Mouse (Mus musculus) layer of hippocampus, adult 9-11 months (tissue): ENCODE measurements around the gene Cdkl2.

Source experiments
- DNase-seq: peaks from one replicate; pipeline ENCODE4 v3.0.0; 2022

The Cdkl2 gene

GRCm38 (mm10) chr5:91991191-91991937 is 52.3 kb downstream of the Cdkl2 start:
- no peak for DNase-seq

GRCm38 (mm10) chr5:91989261-91989660 is 54.4 kb downstream of the Cdkl2 start:
- no peak for DNase-seq

- no peak for DNase-seq
Observed at GRCm38 (mm10) chr5:91987799-91988198, 55.9 kb downstream of the Cdkl2 start.

GRCm38 (mm10) chr5:91987236-91987635 is 56.4 kb downstream of the Cdkl2 start, which contains the start of gene Odaph:
Gene Odaph, plus strand, starts transcription at chr5:91987475.
- no peak for DNase-seq

GRCm38 (mm10) chr5:91985721-91986120 is 58.0 kb downstream of the Cdkl2 start:
- no peak for DNase-seq

GRCm38 (mm10) chr5:91983490-91983889 is 60.2 kb downstream of the Cdkl2 start:
- no peak for DNase-seq

GRCm38 (mm10) chr5:91981176-91981840 is 62.4 kb downstream of the Cdkl2 start:
- no peak for DNase-seq

GRCm38 (mm10) chr5:91977397-91977770 is 66.3 kb downstream of the Cdkl2 start:
- DNase-seq: no peak

GRCm38 (mm10) chr5:91976566-91977396 is 66.9 kb downstream of the Cdkl2 start:
- no peak for DNase-seq

GRCm38 (mm10) chr5:91975758-91976157 is 67.9 kb downstream of the Cdkl2 start:
- DNase-seq: no peak

GRCm38 (mm10) chr5:91974002-91974401 is 69.7 kb downstream of the Cdkl2 start:
- DNase-seq: no peak

- no peak for DNase-seq
Observed at GRCm38 (mm10) chr5:91972046-91972445, 71.6 kb downstream of the Cdkl2 start.

GRCm38 (mm10) chr5:91962639-91963440 is 80.8 kb downstream of the Cdkl2 start, which contains the start of gene Rchy1:
Gene Rchy1, minus strand, starts transcription at chr5:91963068.
- peak; percentile 94 for DNase-seq

- no peak for DNase-seq
Observed at GRCm38 (mm10) chr5:91962259-91962638, 81.4 kb downstream of the Cdkl2 start.

GRCm38 (mm10) chr5:91961370-91961769 is 82.3 kb downstream of the Cdkl2 start:
- no peak for DNase-seq

GRCm38 (mm10) chr5:91960606-91961254 is 83.0 kb downstream of the Cdkl2 start:
- peak; percentile 48 for DNase-seq

- no peak for DNase-seq
Observed at GRCm38 (mm10) chr5:91959986-91960385, 83.7 kb downstream of the Cdkl2 start.

- peak; percentile 40 for DNase-seq
Observed at GRCm38 (mm10) chr5:91959096-91959495, 84.6 kb downstream of the Cdkl2 start.

- DNase-seq: no peak
Observed at GRCm38 (mm10) chr5:91956991-91957760, 86.5 kb downstream of the Cdkl2 start.
